Mouse (Mus musculus) embryonic fibroblast, embryonic 13.5 days (primary cell): ENCODE results near the gene Tmem19. TPM values are rescaled to one million over a fixed set of nuclear protein-coding genes. Genes with fewer than 3 reads are reported as not detected.

Source experiments
- H3K27ac ChIP-seq: 2 replicates; pipeline ENCODE4 v1.5.1; 2012; ENCODE audit warnings: low read length, control low read depth, inconsistent platforms; ENCODE audit not compliant: insufficient read depth
- H3K4me1 ChIP-seq: 2 replicates; pipeline ENCODE4 v1.6.1; 2011; ENCODE audit warnings: low read length; ENCODE audit not compliant: control insufficient read depth, insufficient read depth
- H3K4me3 ChIP-seq: 2 replicates; pipeline ENCODE4 v1.5.1; 2011; ENCODE audit warnings: mild to moderate bottlenecking, control low read depth, low read length; ENCODE audit not compliant: insufficient read depth
- CTCF ChIP-seq: IDR thresholded peaks from 2 replicates; pipeline ENCODE4 v1.5.1; 2011; ENCODE audit warnings: mild to moderate bottlenecking, control low read depth, low read length, moderate library complexity, borderline replicate concordance; ENCODE audit not compliant: insufficient read depth
- POLR2A ChIP-seq: IDR thresholded peaks from 2 replicates; pipeline ENCODE4 v1.6.1; 2011; ENCODE audit warnings: low read depth, mild to moderate bottlenecking, control low read depth, low read length, moderate library complexity
- polyA plus RNA-seq: library from polyadenylated mRNA; stranded (reverse); fragments of >200 nt; gene quantifications from 2 replicates; pipeline ENCODE4 v1.2.4, GENCODE M21; 2011; ENCODE audit warnings: low read depth; ENCODE audit not compliant: missing spikeins, insufficient read length

Tmem19 gene
- 40.7 and 51.5 TPM in 2 replicates for polyA plus RNA-seq

- Histone ChIP-seq H3K27ac (peak within 1 kb of the TSS; percentile 99), H3K4me1 (0 out of 2 replicates have a peak, but pooled peaks cover 12% of the 10 kb centered on the region), H3K4me3 (peak within 1 kb of the TSS; percentile 94)
- TF ChIP-seq POLR2A (peak; percentile 94), CTCF (no peak)
These were observed at the start of gene Tmem19 for GRCm38 (mm10) chr10:115361840-115362622. Gene Tmem19 (minus strand): TSS chr10:115362501.

DNA sequence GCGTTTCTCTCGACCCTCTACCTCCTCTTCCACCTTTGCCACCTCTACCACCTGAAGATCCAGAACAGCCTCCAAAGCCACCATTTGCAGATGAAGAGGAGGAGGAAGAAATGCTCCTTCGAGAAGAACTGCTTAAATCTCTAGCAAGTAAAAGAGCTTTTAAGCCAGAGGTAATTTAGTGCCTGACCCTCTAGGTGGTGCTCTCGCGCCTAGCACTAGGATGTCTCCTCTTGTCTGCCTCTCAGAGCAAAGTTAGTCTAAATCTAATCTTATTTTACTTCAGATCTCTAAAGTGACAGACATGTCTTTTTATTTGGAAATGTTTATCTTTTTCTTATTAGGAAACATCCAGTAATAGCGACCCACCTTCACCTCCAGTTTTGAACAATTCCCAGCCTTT lies 44.1 kb upstream of the Tmem19 start:
- no peak overlapping the region for H3K4me3 ChIP-seq
- H3K4me1 ChIP-seq, result no peaks in the 10 kb centered on the region
- TF ChIP-seq CTCF, result peak; percentile 57; the same call in 1 of the 2 replicates
- TF ChIP-seq POLR2A, result no peak
- H3K27ac ChIP-seq, result no peak overlapping the region

- no peak for TF ChIP-seq POLR2A
- TF ChIP-seq CTCF, result no peak
- peaks cover 12% of the 10 kb centered on the region; the same call in 1 of the 2 replicates for H3K4me1 ChIP-seq
- H3K4me3 ChIP-seq, result no peak overlapping the region; the same call in 1 of the 2 replicates
- no peak overlapping the region for H3K27ac ChIP-seq
These were observed 29.6 kb upstream of the Tmem19 start for GRCm38 (mm10) chr10:115391896-115392295.

DNA sequence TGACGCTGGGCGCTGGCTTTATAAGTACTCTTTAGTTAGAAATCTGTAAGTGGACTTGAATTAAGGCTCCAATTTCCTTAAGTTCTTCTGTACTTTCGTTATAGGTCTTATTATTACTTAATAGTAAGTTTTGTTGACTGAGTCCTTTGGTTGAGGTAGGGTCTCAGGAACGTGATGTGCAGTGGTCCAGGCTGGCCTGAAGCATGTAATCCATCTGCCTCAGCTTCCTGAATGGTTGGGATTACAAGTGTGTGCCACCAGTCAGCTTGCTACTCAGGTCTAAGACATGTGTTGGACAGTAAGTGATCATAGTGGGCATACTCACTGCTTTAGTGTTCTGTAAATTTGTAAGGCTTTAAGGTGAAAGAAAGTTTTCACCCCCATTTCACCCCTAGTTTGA lies 28.8 kb upstream of the Tmem19 start:
- TF ChIP-seq CTCF (no peak), POLR2A (no peak)
- H3K27ac ChIP-seq, result no peak overlapping the region
- H3K4me1 ChIP-seq, result peaks cover 8% of the 10 kb centered on the region; the same call in 1 of the 2 replicates
- H3K4me3 ChIP-seq, result no peak overlapping the region

- Histone ChIP-seq H3K4me1 (peaks cover 6% of the 10 kb centered on the region; the same call in 1 of the 2 replicates), H3K27ac (peak overlapping the region; percentile 89), H3K4me3 (peak overlapping the region; percentile 45)
- TF ChIP-seq CTCF, result no peak
- TF ChIP-seq POLR2A, result peak; percentile 41; the same call in 1 of the 2 replicates
These were observed 25.6 kb upstream of the Tmem19 start for GRCm38 (mm10) chr10:115387891-115388290.

DNA sequence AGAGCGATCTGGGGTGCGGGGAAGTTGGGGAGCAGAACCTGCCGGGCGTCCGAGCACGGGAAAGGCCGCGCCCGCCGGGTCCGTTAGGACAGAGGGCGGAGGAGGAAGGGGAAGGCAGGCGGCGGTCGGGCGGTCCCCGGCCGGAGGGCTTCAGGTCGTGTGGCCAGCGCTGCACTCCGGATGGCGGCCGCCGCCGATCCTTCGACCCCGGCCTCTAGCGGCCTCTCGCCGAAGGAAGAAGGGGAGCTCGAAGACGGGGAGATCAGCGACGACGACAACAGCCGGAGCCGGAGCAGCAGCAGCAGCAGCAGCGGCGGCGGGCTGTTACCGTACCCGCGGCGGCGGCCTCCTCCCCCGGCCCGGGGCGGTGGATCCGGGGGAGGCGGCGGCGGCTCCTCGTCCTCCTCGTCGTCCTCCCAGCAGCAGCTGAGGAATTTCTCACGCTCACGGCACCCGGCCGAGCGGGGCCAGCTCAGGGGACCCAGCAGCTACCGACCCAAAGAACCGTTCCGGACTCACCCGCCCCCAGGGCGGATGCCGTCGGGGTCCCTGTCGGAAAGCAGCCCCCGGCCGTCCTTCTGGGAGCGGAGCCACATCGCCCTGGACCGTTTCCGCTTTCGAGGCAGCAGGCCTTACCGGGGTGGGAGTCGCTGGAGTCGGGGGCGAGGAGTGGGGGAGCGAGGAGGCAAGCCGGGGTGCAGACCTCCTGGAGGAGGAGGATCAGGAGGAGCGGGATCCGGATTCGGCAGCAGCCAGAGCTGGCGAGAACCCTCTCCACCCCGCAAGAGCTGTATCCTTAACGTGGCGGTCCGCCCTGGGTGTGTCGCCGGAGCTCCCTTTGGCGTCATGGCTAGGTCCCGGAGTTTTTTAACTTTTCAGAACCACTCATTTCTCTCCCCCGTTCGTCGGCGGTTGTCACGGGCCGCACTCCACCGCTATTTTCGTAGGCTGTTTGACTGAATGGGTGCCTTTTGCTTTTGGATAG lies 23.0 kb upstream of the Tmem19 start:
- TF ChIP-seq CTCF (no peak), POLR2A (peak; percentile 7; the same call in 1 of the 2 replicates)
- peak overlapping the region; percentile 83 for H3K27ac ChIP-seq
- H3K4me1 ChIP-seq, result peaks cover 10% of the 10 kb centered on the region
- H3K4me3 ChIP-seq, result peak overlapping the region; percentile 93

GRCm38 (mm10) chr10:115384221-115385017 lies 22.1 kb upstream of the Tmem19 start, which contains the start of the genes Thap2 and Zfc3h1:
Gene Thap2 (minus strand): TSS chr10:115384443.
Gene Zfc3h1 (plus strand): TSS chr10:115384959.
- peak; percentile 88 for TF ChIP-seq POLR2A
- peak; percentile 60; the same call in 1 of the 2 replicates for TF ChIP-seq CTCF
- peak within 1 kb of the TSS; percentile 83 for H3K27ac ChIP-seq
- H3K4me3 ChIP-seq, result peak within 1 kb of the TSS; percentile 93
- H3K4me1 ChIP-seq, result peaks cover 10% of the 10 kb centered on the region; the same call in 1 of the 2 replicates

GRCm38 (mm10) chr10:115383644-115384220 lies 21.4 kb upstream of the Tmem19 start:
- Histone ChIP-seq H3K4me3 (peak overlapping the region; percentile 75), H3K27ac (peak overlapping the region; percentile 74), H3K4me1 (peaks cover 10% of the 10 kb centered on the region; the same call in 1 of the 2 replicates)
- TF ChIP-seq CTCF, result no peak
